Mouse (Mus musculus) lung, adult 2 months (tissue): ENCODE results near the gene Stkld1.

Experiments
- CTCF ChIP-seq: fragments of 200-500 bp; IDR thresholded peaks from 2 replicates; pipeline ENCODE4 v1.5.1; 2011; ENCODE audit warnings: mild to moderate bottlenecking, low read length, control low read depth; ENCODE audit not compliant: insufficient read depth
- POLR2A ChIP-seq: fragments of 200-500 bp; IDR thresholded peaks from 2 replicates; pipeline ENCODE4 v1.6.1; 2011; ENCODE audit warnings: low read depth, mild to moderate bottlenecking, control low read depth, low read length, borderline replicate concordance; ENCODE audit errors: extremely low read depth

DNA sequence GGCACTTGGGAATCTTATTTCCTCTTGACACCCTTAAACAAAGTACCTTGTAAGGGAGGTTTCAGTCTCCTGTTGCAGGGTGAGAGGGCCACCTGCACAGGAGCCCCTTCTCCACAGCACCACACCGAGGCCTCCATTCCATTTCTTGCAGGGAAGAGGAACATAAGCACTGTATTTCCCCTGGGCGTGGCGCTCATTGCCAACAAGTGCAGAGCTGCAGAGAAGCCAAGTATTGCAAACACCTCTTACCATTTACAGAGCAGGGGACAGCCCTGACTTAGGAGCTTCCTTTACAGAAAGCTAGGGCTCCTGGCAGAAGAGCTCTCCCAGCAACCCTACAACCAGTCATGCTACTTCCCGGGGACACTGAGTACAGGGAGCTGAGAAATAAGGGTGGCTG lies 18.3 kb downstream of the Stkld1 start:
- TF ChIP-seq CTCF, result no peak
- TF ChIP-seq POLR2A, result no peak
